Mouse (Mus musculus) kidney, embryonic 15.5 days (tissue): Measurements from ENCODE around the gene Sntg2. TPM values are rescaled to one million over a fixed set of nuclear protein-coding genes. Genes with fewer than 3 reads are reported as not detected.

ENCODE experiments used
- ATAC-seq: fragments of 200-750 bp; cut with Nextera tagmentation; replicated peaks from 2 replicates; pipeline ENCODE4 v1.8.0; 2017; ENCODE audit warnings: moderate TSS enrichment; ENCODE audit not compliant: low FRiP score
- H3K27ac ChIP-seq: fragments of 300-500 bp; sonication (generic); 2 replicates; pipeline ENCODE4 v1.5.1; 2015; ENCODE audit warnings: mild to moderate bottlenecking, inconsistent platforms
- H3K27me3 ChIP-seq: fragments of 300-500 bp; sonication (generic); 2 replicates; pipeline ENCODE4 v1.6.1; 2015; ENCODE audit warnings: inconsistent platforms
- H3K36me3 ChIP-seq: fragments of 300-500 bp; sonication (generic); 2 replicates; pipeline ENCODE4 v1.6.1; 2015; ENCODE audit warnings: inconsistent platforms
- H3K4me1 ChIP-seq: fragments of 300-500 bp; sonication (generic); 2 replicates; pipeline ENCODE4 v1.6.1; 2015; ENCODE audit warnings: inconsistent platforms
- H3K4me2 ChIP-seq: fragments of 300-500 bp; sonication (generic); 2 replicates; pipeline ENCODE4 v1.6.1; 2015; ENCODE audit warnings: moderate library complexity, mild to moderate bottlenecking, inconsistent platforms
- H3K4me3 ChIP-seq: fragments of 300-500 bp; sonication (generic); replicated peaks from 2 replicates; pipeline ENCODE4 v1.5.1; 2015; ENCODE audit warnings: mild to moderate bottlenecking, inconsistent platforms
- H3K9ac ChIP-seq: fragments of 300-500 bp; sonication (generic); 2 replicates; pipeline ENCODE4 v1.6.1; 2015; ENCODE audit warnings: mild to moderate bottlenecking, inconsistent platforms
- H3K9me3 ChIP-seq: fragments of 300-500 bp; sonication (generic); replicated peaks from 2 replicates; pipeline ENCODE4 v1.6.1; 2016; ENCODE audit warnings: inconsistent platforms
- WGBS: fragments of 180-500 bp; shearing (Covaris S2); methylation state at CpG from one replicate; pipeline ENCODE4 v1.1.7; 2015; ENCODE audit warnings: mixed read lengths; 5-methylcytosine and 5-hydroxymethylcytosine counted together
- polyA plus RNA-seq: library from polyadenylated mRNA; unstranded; fragments of >200 nt; fragmentation: Nextera tagmentation; extraction: Ambion mirVana; gene quantifications from 2 replicates; pipeline ENCODE4 v1.2.1, GENCODE M21; 2015

Sntg2 gene
- polyA plus RNA-seq, 1 experiment from 2014 or later: 5.4 TPM

DNA sequence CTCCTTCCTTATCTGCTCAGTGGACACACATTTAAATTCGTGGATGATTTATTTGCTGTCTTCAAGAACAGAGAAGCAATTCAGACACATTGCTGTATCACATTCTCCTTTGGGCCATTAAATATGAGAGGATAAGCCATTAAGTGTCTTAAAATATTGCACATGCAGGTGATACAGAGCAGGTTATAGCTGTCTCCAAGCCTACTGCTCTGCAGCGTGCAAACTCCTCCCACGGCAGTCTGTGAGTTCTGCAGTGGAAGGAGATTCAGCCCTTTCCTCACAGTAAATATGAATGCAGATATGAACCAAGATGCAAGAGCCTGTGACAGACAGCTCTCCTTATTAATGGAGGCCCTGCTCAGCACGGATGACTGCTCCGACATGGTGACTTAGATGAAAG lies 146.9 kb downstream of the Sntg2 start:
- Histone ChIP-seq H3K27ac (no peak overlapping the region), H3K9ac (no peak overlapping the region), H3K4me2 (no peak overlapping the region), H3K36me3 (no peaks in the 10 kb centered on the region), H3K9me3 (no peaks in the 10 kb centered on the region), H3K4me3 (no peak overlapping the region), H3K27me3 (no peaks in the 10 kb centered on the region), H3K4me1 (no peaks in the 10 kb centered on the region)
- 0 out of 2 replicates have a peak, but pooled peaks have one; percentile 15 for ATAC-seq
- 50% methylated on average over 5 of the region's 5 CpGs for WGBS

DNA sequence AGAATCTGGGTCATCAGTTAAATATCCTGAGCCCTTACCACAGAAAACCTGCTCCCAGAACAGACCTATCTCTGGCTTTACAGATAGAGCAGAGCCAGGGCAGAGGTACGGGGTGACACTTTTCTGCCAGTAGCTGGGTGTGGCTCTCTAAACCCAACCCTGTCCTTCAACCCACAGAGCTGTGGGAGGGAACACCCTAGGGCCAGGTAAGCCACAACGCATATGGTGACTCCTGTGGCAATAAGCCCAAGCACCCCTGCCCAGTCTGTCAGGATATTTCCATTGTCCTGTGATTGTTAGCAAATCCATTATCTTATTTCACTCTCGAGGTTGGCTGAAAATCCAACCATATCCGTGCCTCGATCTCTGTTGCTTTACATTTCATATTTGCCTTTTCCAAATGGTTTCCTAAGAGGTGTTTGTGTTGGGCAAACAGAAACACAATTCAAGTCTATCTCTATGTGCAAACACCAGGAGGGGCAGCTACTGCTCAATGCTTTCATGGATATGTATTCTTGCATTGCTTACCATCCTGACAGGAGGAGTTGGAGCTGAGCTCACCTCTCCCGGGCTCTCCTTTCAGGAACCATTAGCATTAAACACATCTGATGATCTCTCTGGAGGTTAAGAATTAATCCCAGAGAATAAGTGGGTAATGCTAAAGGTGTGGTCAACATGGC lies 156.3 kb downstream of the Sntg2 start:
- Histone ChIP-seq H3K4me2 (no peak overlapping the region), H3K36me3 (no peaks in the 10 kb centered on the region), H3K27ac (no peak overlapping the region), H3K9ac (no peak overlapping the region), H3K27me3 (no peaks in the 10 kb centered on the region), H3K9me3 (no peaks in the 10 kb centered on the region), H3K4me3 (no peak overlapping the region), H3K4me1 (no peaks in the 10 kb centered on the region)
- 93% methylated on average over 6 of the region's 6 CpGs for WGBS
- no peak for ATAC-seq

DNA sequence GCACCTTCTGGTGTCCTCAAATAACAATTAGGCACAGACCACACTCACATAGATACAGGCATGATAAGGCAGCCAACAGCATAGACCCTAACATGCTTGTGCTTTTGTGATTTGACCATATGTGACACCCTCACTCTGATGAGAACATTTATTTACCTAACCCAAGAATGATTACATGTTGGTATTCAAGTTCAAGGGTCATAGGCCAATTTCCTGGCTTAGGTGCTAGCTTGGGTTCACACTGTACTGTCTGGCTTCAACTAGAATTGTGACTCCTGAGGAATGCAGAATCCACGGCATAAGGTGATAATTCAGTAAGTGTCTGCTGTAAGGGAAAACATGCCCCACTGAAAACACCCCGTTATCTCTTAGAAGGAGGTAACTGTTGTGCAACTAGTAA lies 158.4 kb downstream of the Sntg2 start:
- no peak overlapping the region for H3K9ac ChIP-seq
- no peak overlapping the region for H3K4me2 ChIP-seq
- no peaks in the 10 kb centered on the region for H3K36me3 ChIP-seq
- no peaks in the 10 kb centered on the region for H3K9me3 ChIP-seq
- WGBS: 63% methylated on average over 2 of the region's 2 CpGs
- no peak overlapping the region for H3K4me3 ChIP-seq
- no peak overlapping the region for H3K27ac ChIP-seq
- no peaks in the 10 kb centered on the region for H3K4me1 ChIP-seq
- no peaks in the 10 kb centered on the region for H3K27me3 ChIP-seq
- ATAC-seq: no peak

DNA sequence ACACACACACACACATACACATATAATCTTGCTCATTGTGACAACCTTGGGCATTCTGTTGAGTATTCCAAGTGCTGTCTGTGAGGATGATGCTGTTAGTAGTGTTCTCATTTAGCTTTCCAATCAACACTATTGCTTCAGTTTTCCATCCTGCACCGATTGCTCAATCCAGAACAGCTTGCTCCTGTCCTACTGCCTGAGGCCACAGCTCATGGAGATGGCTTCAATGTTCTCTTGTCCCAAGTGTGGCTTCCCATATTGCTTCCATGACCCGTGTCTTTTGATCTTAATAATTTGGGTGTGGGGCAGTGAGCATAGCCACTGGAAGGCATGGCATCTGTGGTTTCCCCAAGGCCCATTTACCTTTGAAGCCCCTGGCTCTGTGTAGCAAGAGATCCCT lies 162.8 kb downstream of the Sntg2 start:
- Histone ChIP-seq H3K27me3 (no peaks in the 10 kb centered on the region), H3K27ac (no peak overlapping the region), H3K9ac (no peak overlapping the region), H3K4me3 (no peak overlapping the region), H3K4me2 (no peak overlapping the region), H3K36me3 (no peaks in the 10 kb centered on the region), H3K4me1 (no peaks in the 10 kb centered on the region), H3K9me3 (no peaks in the 10 kb centered on the region)
- no peak for ATAC-seq
- WGBS: 82% methylated on average over 2 of the region's 2 CpGs

DNA sequence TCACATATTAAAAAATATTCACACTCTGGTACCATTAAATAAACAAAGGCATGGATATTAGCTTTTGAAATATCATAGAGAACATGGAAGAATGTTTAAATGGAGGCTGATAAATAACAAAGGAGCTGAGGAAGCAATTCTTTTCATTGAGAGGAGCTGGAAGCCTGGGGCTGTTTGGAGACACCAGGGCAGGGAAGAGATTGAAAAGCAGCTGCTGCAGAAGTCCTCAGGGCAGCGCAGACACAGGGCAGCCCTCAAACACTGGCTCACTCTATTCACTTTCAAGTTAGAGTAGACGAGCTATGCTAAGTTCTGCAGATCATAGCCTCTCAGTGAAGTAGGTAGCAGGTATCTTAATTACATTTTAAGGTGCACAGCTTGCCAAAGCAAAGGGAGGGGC lies 164.6 kb downstream of the Sntg2 start:
- 62% methylated on average over 2 of the region's 2 CpGs for WGBS
- Histone ChIP-seq H3K4me1 (no peaks in the 10 kb centered on the region), H3K4me2 (no peak overlapping the region), H3K27me3 (no peaks in the 10 kb centered on the region), H3K9ac (no peak overlapping the region), H3K9me3 (no peaks in the 10 kb centered on the region), H3K4me3 (no peak overlapping the region), H3K36me3 (no peaks in the 10 kb centered on the region), H3K27ac (no peak overlapping the region)
- no peak for ATAC-seq

DNA sequence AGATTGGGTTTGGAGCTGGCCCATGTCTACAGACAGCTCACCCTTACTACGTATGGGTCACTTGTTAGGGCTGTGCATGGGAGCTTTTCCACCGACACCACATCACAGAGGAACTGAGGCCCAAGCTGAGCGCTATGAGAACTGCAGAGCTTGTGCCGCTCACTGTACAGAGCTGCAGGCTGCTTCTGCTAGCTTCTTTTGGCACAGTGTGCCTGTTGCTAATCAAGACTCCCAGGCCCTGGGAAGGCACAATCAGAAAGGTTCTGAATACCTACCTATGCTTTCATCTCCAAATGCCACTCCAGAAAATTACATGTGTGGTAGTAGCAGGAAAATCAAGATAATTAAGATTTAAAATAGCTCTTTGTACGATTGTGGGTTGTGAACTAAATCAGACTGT lies 165.1 kb downstream of the Sntg2 start:
- Histone ChIP-seq H3K27me3 (no peaks in the 10 kb centered on the region), H3K36me3 (no peaks in the 10 kb centered on the region), H3K4me2 (no peak overlapping the region), H3K4me1 (no peaks in the 10 kb centered on the region), H3K9me3 (no peaks in the 10 kb centered on the region), H3K4me3 (no peak overlapping the region), H3K9ac (no peak overlapping the region), H3K27ac (no peak overlapping the region)
- no peak for ATAC-seq
- WGBS: 79% methylated on average over 5 of the region's 5 CpGs

DNA sequence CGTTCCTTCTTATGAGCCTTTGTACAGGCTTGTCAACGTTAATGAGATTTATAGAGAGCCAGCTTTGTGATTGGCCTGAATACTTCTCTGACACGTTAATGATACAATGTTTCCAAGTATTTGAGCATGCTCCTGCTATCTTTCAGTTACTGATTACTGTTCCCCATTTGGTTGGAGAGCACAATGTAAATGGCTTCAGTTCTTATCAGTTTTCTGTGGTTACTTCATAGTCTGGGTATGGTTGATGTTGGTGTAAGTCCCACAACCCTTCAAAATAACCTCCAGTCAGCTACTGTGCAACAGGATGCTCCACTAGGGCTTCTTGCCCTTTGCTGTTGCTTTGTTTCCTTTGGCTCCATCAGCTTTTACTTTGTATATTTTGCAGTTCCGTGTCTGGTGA lies 168.7 kb downstream of the Sntg2 start:
- H3K4me2 ChIP-seq: no peak overlapping the region
- no peaks in the 10 kb centered on the region for H3K36me3 ChIP-seq
- H3K27me3 ChIP-seq: no peaks in the 10 kb centered on the region
- H3K27ac ChIP-seq: no peak overlapping the region
- 47% methylated on average over 4 of the region's 4 CpGs for WGBS
- no peaks in the 10 kb centered on the region for H3K4me1 ChIP-seq
- H3K9ac ChIP-seq: no peak overlapping the region
- H3K9me3 ChIP-seq: no peaks in the 10 kb centered on the region
- H3K4me3 ChIP-seq: no peak overlapping the region
- no peak for ATAC-seq

DNA sequence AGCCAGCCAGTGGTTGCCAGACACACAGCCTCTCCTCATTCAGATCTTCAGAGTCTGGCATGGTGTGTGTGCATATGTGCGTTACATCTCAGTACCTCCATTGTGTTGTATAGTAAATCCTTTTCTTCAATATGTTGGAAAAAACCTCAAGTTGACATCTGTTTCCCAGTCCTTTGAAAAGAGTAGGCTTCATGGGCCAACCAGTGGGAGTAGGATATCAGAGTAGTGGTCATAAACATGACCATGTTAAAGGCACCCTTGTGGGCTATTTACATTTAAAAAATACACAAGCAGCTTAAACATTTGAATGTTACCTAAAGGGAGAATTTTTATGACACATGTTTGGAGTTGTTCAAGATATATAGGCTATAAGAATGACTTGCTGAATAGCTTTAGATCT lies 170.4 kb downstream of the Sntg2 start:
- Histone ChIP-seq H3K4me1 (no peaks in the 10 kb centered on the region), H3K36me3 (no peaks in the 10 kb centered on the region), H3K27ac (no peak overlapping the region), H3K4me3 (no peak overlapping the region), H3K27me3 (no peaks in the 10 kb centered on the region), H3K9ac (no peak overlapping the region), H3K9me3 (no peaks in the 10 kb centered on the region), H3K4me2 (no peak overlapping the region)
- ATAC-seq: no peak
- 75% methylated on average over 1 of the region's 1 CpGs for WGBS

DNA sequence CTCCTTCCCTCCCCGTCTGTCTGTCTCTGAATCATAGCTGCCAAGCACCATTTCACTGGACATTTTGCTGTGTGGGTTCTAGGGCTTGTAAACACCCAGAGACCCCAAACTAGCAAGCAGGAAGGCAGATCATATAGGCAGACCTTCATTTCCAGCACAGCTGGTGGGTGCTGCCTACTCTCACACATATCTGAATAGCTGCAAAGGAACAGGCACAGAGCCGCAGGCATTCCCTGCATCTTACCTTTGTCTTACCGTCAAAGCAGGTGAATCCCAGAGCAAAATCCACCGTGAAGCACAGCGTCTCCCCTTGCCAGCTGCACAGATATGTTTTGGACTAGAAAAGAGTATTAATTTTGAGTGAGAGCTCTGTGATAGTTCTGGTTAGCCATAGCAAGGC lies 172.1 kb downstream of the Sntg2 start:
- H3K27ac ChIP-seq: no peak overlapping the region
- no peaks in the 10 kb centered on the region for H3K36me3 ChIP-seq
- no peaks in the 10 kb centered on the region for H3K9me3 ChIP-seq
- H3K4me3 ChIP-seq: no peak overlapping the region
- no peaks in the 10 kb centered on the region for H3K4me1 ChIP-seq
- H3K4me2 ChIP-seq: no peak overlapping the region
- ATAC-seq: no peak
- WGBS: 89% methylated on average over 5 of the region's 5 CpGs
- H3K9ac ChIP-seq: no peak overlapping the region
- no peaks in the 10 kb centered on the region for H3K27me3 ChIP-seq

DNA sequence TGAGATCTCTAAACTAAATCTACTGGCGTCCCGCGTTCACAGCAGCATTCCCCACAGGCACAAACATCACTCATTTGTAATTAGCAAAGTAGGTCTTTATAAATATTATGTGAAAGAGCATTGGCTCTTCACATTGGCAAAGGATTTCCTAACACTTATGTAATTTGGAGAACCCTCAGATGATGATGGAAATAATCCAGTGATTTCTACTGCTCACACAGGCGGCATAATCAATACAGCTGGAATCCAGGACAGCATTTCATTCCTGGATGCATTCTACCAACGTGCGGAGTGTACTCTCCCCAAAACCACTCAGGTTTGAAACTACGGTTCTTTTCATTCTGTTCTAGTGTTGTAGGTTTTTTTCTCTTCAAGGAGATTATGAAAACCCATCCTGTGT lies 172.6 kb downstream of the Sntg2 start:
- no peaks in the 10 kb centered on the region for H3K27me3 ChIP-seq
- no peaks in the 10 kb centered on the region for H3K36me3 ChIP-seq
- no peaks in the 10 kb centered on the region for H3K4me1 ChIP-seq
- H3K27ac ChIP-seq: no peak overlapping the region
- no peak overlapping the region for H3K9ac ChIP-seq
- H3K4me2 ChIP-seq: no peak overlapping the region
- H3K4me3 ChIP-seq: no peak overlapping the region
- 93% methylated on average over 7 of the region's 7 CpGs for WGBS
- no peaks in the 10 kb centered on the region for H3K9me3 ChIP-seq
- ATAC-seq: no peak

DNA sequence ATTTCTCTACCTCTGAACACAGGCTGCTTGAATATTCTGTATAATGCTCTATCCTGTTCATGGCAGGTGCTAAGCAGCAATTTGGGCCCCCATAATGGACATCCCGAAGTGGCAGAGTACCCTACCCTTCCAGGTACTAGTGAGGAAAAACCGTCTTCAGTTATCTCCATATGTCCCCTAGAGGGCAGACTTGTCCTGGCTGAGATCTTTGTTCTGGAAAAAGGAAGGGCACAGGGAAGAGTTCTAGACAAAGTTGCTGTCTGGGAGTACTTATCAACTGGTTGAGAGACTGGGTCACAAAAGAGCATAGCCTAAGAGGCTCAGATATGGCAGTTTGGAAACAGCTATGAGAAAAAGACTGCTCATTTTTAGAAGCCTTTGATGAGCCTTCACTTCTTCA lies 173.4 kb downstream of the Sntg2 start:
- no peak overlapping the region for H3K27ac ChIP-seq

DNA sequence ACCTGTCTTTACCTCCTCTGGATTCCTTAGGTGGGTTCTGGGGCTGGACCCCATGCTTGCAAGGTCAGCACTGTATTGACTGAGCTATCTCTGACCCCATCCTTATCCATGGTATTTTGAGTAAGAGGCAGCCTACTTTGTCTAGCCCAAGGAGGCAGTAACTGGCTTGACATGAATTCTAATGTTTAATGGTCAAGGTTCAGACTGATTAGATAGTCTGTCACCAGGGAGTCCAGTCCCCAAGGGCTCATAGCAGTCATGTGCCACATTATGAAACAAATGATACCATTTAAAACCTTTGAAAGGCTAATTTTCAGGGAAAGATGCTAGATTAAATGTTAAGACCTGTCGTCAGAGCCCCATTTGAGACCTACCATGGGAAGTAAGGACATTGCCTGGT lies 174.9 kb downstream of the Sntg2 start:
- Histone ChIP-seq H3K9ac (no peak overlapping the region), H3K4me1 (no peaks in the 10 kb centered on the region), H3K27me3 (no peaks in the 10 kb centered on the region), H3K9me3 (no peaks in the 10 kb centered on the region), H3K27ac (no peak overlapping the region), H3K4me2 (no peak overlapping the region), H3K4me3 (no peak overlapping the region), H3K36me3 (no peaks in the 10 kb centered on the region)
- 74% methylated on average over 1 of the region's 1 CpGs for WGBS
- ATAC-seq: no peak

More for the DNA sequence above, 173.4 kb downstream of the Sntg2 start:
- WGBS: 32% methylated on average over 2 of the region's 2 CpGs
- H3K4me3 ChIP-seq: no peak overlapping the region
- H3K4me2 ChIP-seq: no peak overlapping the region
- H3K36me3 ChIP-seq: no peaks in the 10 kb centered on the region
- H3K9ac ChIP-seq: no peak overlapping the region
- ATAC-seq: no peak
- no peaks in the 10 kb centered on the region for H3K9me3 ChIP-seq
- H3K27me3 ChIP-seq: no peaks in the 10 kb centered on the region
- no peaks in the 10 kb centered on the region for H3K4me1 ChIP-seq

DNA sequence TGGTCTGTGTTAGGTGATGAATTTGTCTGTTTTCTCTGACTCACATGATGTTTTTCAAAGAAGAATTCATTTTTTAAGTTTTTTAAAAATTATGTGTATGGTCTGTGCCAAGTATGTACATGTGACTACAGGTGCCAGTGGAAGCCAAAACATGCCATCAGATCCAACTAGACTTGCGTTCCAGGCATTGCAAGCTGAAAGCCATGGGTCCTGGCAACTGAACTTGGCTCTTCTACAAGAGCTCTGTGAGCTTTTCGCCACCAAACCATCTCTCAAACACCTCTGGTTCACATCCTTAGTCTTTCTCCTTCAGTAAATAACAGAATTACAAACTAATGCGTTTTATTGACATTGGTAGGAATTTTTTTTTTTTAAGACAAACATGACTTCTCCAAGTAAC lies 191.5 kb downstream of the Sntg2 start:
- Histone ChIP-seq H3K27me3 (no peaks in the 10 kb centered on the region), H3K9ac (no peak overlapping the region), H3K4me1 (no peaks in the 10 kb centered on the region), H3K4me3 (no peak overlapping the region), H3K27ac (no peak overlapping the region), H3K4me2 (no peak overlapping the region), H3K36me3 (no peaks in the 10 kb centered on the region), H3K9me3 (no peaks in the 10 kb centered on the region)
- ATAC-seq: no peak
- 88% methylated on average over 3 of the region's 3 CpGs for WGBS
